Mouse (Mus musculus): ENCODE measurements around the gene Gm5478.
"Not testable (repeated sequence)": the region's sequence is repeated elsewhere in the genome, so short reads cannot be mapped to it uniquely, and the experiment has no call there.

The Gm5478 gene
- long read RNA-seq, experiment 1: 0 reads
- long read RNA-seq, experiment 2: 0 reads

- intact Hi-C loops (cut with DNase I): no loop called here
Measured at GRCm38 (mm10) chr15:101647280-101647679, at the start of gene Gm5478. Gm5478 (minus strand) TSS chr15:101647380.

- intact Hi-C loops (cut with DNase I): no loop called here
Measured at GRCm38 (mm10) chr15:101694207-101694606, 47.0 kb upstream of the Gm5478 start, which contains the start of gene Krt6a. Krt6a (minus strand) TSS chr15:101694307.

GRCm38 (mm10) chr15:101690460-101690859 lies 43.3 kb upstream of the Gm5478 start:
- intact Hi-C loops (cut with DNase I): not testable (repeated sequence)

GRCm38 (mm10) chr15:101688161-101688560 lies 41.0 kb upstream of the Gm5478 start:
- intact Hi-C loops (cut with DNase I): no loop called here

- intact Hi-C loops (cut with DNase I): no loop called here
Measured at GRCm38 (mm10) chr15:101680187-101680586, 33.0 kb upstream of the Gm5478 start, which contains the start of gene Krt6b. Krt6b (minus strand) TSS chr15:101680287.

- intact Hi-C loops (cut with DNase I): no loop called here
Measured at GRCm38 (mm10) chr15:101675978-101676377, 28.8 kb upstream of the Gm5478 start.

- intact Hi-C loops (cut with DNase I): no loop called here
Measured at GRCm38 (mm10) chr15:101652736-101653265, 5.6 kb upstream of the Gm5478 start.

GRCm38 (mm10) chr15:101627884-101628283 lies 19.3 kb downstream of the Gm5478 start, which contains the start of gene Gm5414:
Gm5414 (minus strand) TSS chr15:101628188.
- intact Hi-C loops (cut with DNase I): no loop called here

- intact Hi-C loops (cut with DNase I): no loop called here
Measured at GRCm38 (mm10) chr15:101599123-101599522, 48.1 kb downstream of the Gm5478 start.

Small RNA genes lying within 50 kb of the gene (microRNA-seq; reads per million reads assigned to microRNA genes)
- 0 reads per million in 2 experiments for gene Gm44342
- gene Gm44383: 0 reads per million in 2 experiments
- gene Gm44479: 0 reads per million in 2 experiments
